Mouse (Mus musculus): ENCODE data around the gene Tmco1.

- no peak for TF ChIP-seq CTCF (IDR thresholded peaks at IDR 0.05; ENCODE audit: control insufficient read depth, insufficient read depth, insufficient replicate concordance, low read depth, low read length)
- no peak for TF ChIP-seq POLR2A (IDR thresholded peaks at IDR 0.05; ENCODE audit: control insufficient read depth, low read depth, low read length)
These were observed 71.6 kb downstream of the Tmco1 start for GRCm38 (mm10) chr1:167379751-167380150.
